Mouse (Mus musculus) myocyte (in vitro differentiated cells): ENCODE data around the gene Ddc. TPM values are rescaled to one million over a fixed set of nuclear protein-coding genes. Genes with fewer than 3 reads are reported as not detected.

ENCODE experiments used
- H3K27me3 ChIP-seq: one replicate; pipeline ENCODE4 v1.6.1; 2011; ENCODE audit not compliant: control insufficient read depth, insufficient read depth, insufficient read length
- H3K36me3 ChIP-seq: one replicate; pipeline ENCODE4 v1.6.1; 2011; ENCODE audit not compliant: control insufficient read depth, insufficient read depth
- H3K4me2 ChIP-seq: one replicate; pipeline ENCODE4 v1.6.1; 2011; ENCODE audit warnings: low read depth, control low read depth
- H3K4me3 ChIP-seq: one replicate; pipeline ENCODE4 v1.5.1; 2011; ENCODE audit warnings: mild to moderate bottlenecking, control low read depth, moderate library complexity
- H3K79me2 ChIP-seq: one replicate; pipeline ENCODE4 v1.6.1; 2011; ENCODE audit not compliant: control insufficient read depth, insufficient read depth
- H3ac ChIP-seq: one replicate; pipeline ENCODE4 v1.6.1; 2011; ENCODE audit not compliant: control insufficient read depth, insufficient read length
- CEBPB ChIP-seq: IDR thresholded peaks from 2 replicates; pipeline ENCODE4 v1.6.1; 2011; ENCODE audit warnings: mild to moderate bottlenecking, moderate library complexity; ENCODE audit not compliant: poor library complexity, insufficient read depth, severe bottlenecking
- E2F4 ChIP-seq: IDR thresholded peaks from one replicate; pipeline ENCODE4 v1.6.1; 2011; ENCODE audit warnings: mild to moderate bottlenecking, control low read depth, moderate library complexity; ENCODE audit not compliant: insufficient read depth
- MAX ChIP-seq: IDR thresholded peaks from one replicate; pipeline ENCODE4 v1.6.1; 2011; ENCODE audit warnings: low read depth, mild to moderate bottlenecking, control low read depth
- MYOD1 ChIP-seq, 3 experiments: IDR thresholded peaks; one replicate each; pipeline ENCODE4 v1.6.1; 2011; ENCODE audit warnings: control low read depth in 2 of 3, low read depth in 2 of 3, mild to moderate bottlenecking in 2 of 3, moderate library complexity in 1 of 3; ENCODE audit not compliant: insufficient read length in 2 of 3, control insufficient read depth in 1 of 3
- MYOG ChIP-seq, 3 experiments: IDR thresholded peaks; one replicate each; pipeline ENCODE4 v1.6.1; 2011; ENCODE audit warnings: control low read depth in 2 of 3, low read depth in 2 of 3, mild to moderate bottlenecking in 2 of 3; ENCODE audit not compliant: insufficient read length in 2 of 3, control insufficient read depth in 1 of 3, insufficient read depth in 1 of 3
- POLR2A ChIP-seq: IDR thresholded peaks from one replicate; pipeline ENCODE4 v1.6.1; 2011; ENCODE audit warnings: low read depth, mild to moderate bottlenecking, control low read depth, moderate library complexity; ENCODE audit not compliant: insufficient read length
- POLR2AphosphoS2 ChIP-seq: IDR thresholded peaks from one replicate; pipeline ENCODE4 v1.6.1; 2011; ENCODE audit warnings: low read depth, control low read depth; ENCODE audit not compliant: insufficient read length
- REST ChIP-seq: IDR thresholded peaks from one replicate; pipeline ENCODE4 v1.6.1; 2011; ENCODE audit warnings: mild to moderate bottlenecking, control low read depth, moderate library complexity; ENCODE audit not compliant: insufficient read depth, insufficient read length
- SRF ChIP-seq: IDR thresholded peaks from one replicate; pipeline ENCODE4 v1.6.1; 2011; ENCODE audit warnings: low read depth; ENCODE audit not compliant: control insufficient read depth, insufficient read length
- TCF12 ChIP-seq: IDR thresholded peaks from one replicate; pipeline ENCODE4 v1.6.1; 2011; ENCODE audit warnings: mild to moderate bottlenecking, control low read depth; ENCODE audit not compliant: poor library complexity, insufficient read depth, severe bottlenecking
- TCF3 ChIP-seq: IDR thresholded peaks from one replicate; pipeline ENCODE4 v1.6.1; 2011; ENCODE audit warnings: low read depth, control low read depth; ENCODE audit not compliant: insufficient read length
- USF1 ChIP-seq: IDR thresholded peaks from one replicate; pipeline ENCODE4 v1.6.1; 2011; ENCODE audit warnings: low read depth, mild to moderate bottlenecking, control low read depth, moderate library complexity
- polyA plus RNA-seq: library from polyadenylated mRNA; unstranded; fragments of >200 nt; fragmentation: generic; extraction: Trizol; gene quantifications from one replicate; pipeline ENCODE4 v1.2.1, GENCODE M21; 2012; ENCODE audit warnings: missing spikeins

The Ddc gene
- polyA plus RNA-seq, 1 experiment = 7.5 TPM

DNA sequence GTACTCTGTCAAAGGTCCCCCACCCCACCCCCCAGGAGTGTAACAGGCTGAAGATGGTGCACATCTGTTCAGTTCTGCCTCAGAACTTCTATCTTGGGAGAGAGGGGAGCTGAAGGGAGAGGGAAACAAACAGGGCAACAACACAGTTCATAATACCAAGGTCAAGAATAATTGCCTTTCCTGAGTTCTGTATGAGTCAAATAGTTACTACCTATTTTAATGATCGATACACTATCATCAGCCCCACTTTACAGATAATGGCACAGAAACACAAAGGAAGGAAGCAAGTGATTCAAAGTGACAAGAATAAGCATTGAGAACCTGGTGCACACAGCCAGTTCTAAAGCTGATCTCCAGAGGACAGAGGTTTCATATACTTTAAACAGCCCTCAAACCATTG is 40.6 kb upstream of the Ddc start:
- Histone ChIP-seq H3K27me3 (no peaks in the 10 kb centered on the region), H3K79me2 (no peaks in the 10 kb centered on the region), H3K4me3 (no peak overlapping the region), H3ac (no peak overlapping the region), H3K36me3 (no peaks in the 10 kb centered on the region), H3K4me2 (peak overlapping the region; percentile 30)
- TF ChIP-seq TCF3 (no peak), MAX (no peak), POLR2AphosphoS2 (no peak), MYOD1 (IDR thresholded peaks at IDR 0.05; ENCODE audit: control insufficient read depth in 1 of 3, insufficient read length in 2 of 3, low read depth in 2 of 3) (no peak), SRF (no peak), TCF12 (no peak), USF1 (no peak), POLR2A (no peak)

DNA sequence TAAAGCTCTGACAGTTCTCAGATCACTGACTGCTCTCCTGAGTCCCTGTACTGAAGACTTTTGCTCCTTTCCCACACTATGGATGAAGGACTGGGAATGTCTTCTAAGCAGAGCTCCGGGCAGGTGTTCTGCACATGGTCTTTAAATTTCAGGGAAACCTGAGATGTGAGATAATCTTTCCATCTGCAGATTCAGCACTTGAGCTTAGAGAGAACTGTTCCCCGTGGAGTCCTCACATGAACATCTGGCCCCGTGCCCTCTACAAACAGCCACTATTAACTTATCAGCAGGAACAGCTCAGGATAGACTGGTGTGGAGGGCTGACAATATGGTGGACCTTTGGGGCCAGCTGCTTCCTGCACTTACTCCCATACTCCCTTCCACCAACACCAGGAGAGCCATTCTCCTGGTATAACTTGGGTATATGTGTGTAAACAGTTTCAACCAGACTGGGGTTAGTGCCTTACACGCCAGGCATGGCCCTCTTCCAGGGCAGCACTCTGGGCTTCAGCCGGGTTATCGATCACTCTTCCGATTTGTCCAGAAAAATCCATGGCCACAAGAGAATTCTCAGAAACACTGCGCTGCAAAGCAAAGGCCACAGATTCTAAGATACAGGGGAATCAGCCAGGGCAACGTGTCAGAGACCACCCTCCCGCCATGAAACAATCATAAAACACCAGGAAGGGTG is 39.5 kb upstream of the Ddc start:
- no peaks in the 10 kb centered on the region for H3K36me3 ChIP-seq
- no peaks in the 10 kb centered on the region for H3K79me2 ChIP-seq

DNA sequence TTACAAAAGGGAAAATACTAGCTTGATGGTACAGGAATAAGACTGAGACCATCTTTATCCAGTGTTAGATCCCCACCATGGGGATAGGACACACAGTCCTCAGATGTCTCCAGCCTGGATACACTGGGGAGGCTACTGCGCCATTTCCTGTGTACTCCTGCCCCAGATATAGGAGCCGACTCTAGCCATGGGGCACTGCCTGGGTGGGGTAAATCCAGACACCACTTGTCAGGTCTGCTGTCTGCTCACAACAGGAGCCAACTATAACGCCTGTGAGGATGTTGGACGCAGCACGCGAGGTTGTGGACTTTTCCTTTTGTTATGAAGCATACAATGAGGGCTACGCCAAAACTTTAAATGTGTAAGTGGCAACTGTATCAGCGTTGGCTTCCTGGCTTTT is 36.9 kb upstream of the Ddc start:
- Histone ChIP-seq H3K36me3 (no peaks in the 10 kb centered on the region), H3K4me3 (no peak overlapping the region), H3K27me3 (no peaks in the 10 kb centered on the region), H3K79me2 (no peaks in the 10 kb centered on the region), H3K4me2 (peak overlapping the region; percentile 46), H3ac (no peak overlapping the region)
- TF ChIP-seq E2F4 (no peak), MAX (no peak), MYOG (IDR thresholded peaks at IDR 0.05; ENCODE audit: control insufficient read depth in 1 of 3, insufficient read depth in 1 of 3, insufficient read length in 2 of 3, low read depth in 2 of 3) (peak in 1 of 3 experiments; percentile 8), MYOD1 (IDR thresholded peaks at IDR 0.05; ENCODE audit: control insufficient read depth in 1 of 3, insufficient read length in 2 of 3, low read depth in 2 of 3) (peak in 1 of 3 experiments; percentile 29), USF1 (no peak), TCF3 (no peak), POLR2A (no peak), CEBPB (no peak), POLR2AphosphoS2 (no peak), REST (no peak), SRF (no peak)

More for the DNA sequence above, 39.5 kb upstream of the Ddc start:
- TF ChIP-seq USF1 (no peak), MAX (no peak), SRF (no peak), MYOG (IDR thresholded peaks at IDR 0.05; ENCODE audit: control insufficient read depth in 1 of 3, insufficient read depth in 1 of 3, insufficient read length in 2 of 3, low read depth in 2 of 3) (no peak), MYOD1 (IDR thresholded peaks at IDR 0.05; ENCODE audit: control insufficient read depth in 1 of 3, insufficient read length in 2 of 3, low read depth in 2 of 3) (no peak), POLR2AphosphoS2 (no peak), TCF3 (no peak)
- H3K4me3 ChIP-seq = no peak overlapping the region
- H3K4me2 ChIP-seq = no peak overlapping the region
- H3ac ChIP-seq = no peak overlapping the region
- no peaks in the 10 kb centered on the region for H3K27me3 ChIP-seq

DNA sequence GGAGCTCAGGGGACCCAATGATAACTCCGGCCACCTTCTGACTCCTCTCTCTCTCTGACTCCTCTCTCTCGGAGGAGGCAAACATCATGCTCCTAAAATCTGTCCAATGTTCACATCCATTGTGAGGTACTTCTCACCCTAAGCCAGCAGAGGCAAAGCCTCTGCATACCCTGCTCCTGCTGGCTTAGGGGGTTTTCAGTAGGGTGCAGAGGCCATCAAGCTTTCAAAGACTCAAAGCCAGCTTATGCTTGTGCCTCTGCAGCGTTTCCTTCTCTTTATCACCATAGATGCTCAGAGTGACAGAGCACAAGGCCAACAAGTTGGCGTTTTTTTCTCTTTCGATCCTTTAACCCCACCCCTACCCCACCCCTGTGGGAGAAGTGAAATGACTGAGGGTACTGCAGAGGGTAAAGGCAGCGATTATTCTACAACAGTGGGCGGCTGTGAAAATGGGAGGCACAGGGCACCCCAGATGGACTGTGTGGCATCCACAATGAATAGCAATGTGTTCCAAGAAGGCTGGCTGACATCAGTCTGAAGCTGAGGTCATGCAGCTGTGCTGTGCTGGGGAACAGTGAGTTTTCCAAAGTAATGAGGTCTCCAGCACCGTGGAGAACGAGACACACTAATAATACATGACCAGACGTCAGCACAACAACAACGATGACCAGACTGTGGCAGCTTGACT is 34.3 kb upstream of the Ddc start:
- H3K4me2 ChIP-seq = no peak overlapping the region
- H3K79me2 ChIP-seq = no peaks in the 10 kb centered on the region
- TF ChIP-seq CEBPB = no peak
- TF ChIP-seq MYOD1 (IDR thresholded peaks at IDR 0.05; ENCODE audit: control insufficient read depth in 1 of 3, insufficient read length in 2 of 3, low read depth in 2 of 3) = peak in 1 of 3 experiments; percentile 18
- no peaks in the 10 kb centered on the region for H3K36me3 ChIP-seq
- H3ac ChIP-seq = no peak overlapping the region
- H3K4me3 ChIP-seq = no peak overlapping the region
- no peaks in the 10 kb centered on the region for H3K27me3 ChIP-seq

DNA sequence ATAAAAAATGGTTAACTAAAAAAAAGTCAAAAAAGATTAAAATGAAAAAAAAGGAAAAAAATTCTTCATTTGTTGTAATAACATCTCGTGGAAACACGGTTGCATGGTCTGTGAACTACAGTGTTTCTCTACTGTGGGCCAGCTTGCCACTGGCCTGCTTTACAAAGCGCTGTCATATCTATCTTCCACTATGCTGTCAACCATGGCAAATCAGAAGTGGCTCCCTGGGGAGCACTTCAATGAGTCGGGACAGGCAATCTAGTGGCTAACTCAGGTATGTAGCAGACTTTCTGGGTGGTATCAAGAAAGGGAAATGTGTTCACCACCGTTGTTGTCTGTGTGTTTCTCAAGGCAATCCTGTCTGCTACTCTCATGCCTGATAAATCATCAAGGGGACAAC is 33.7 kb upstream of the Ddc start:
- no peaks in the 10 kb centered on the region for H3K27me3 ChIP-seq
- no peaks in the 10 kb centered on the region for H3K36me3 ChIP-seq

More for the DNA sequence above, 33.7 kb upstream of the Ddc start:
- Histone ChIP-seq H3K4me2 (no peak overlapping the region), H3ac (no peak overlapping the region), H3K79me2 (no peaks in the 10 kb centered on the region), H3K4me3 (no peak overlapping the region)
- TF ChIP-seq E2F4 (no peak), USF1 (no peak), TCF3 (no peak), POLR2A (no peak), MYOG (IDR thresholded peaks at IDR 0.05; ENCODE audit: control insufficient read depth in 1 of 3, insufficient read depth in 1 of 3, insufficient read length in 2 of 3, low read depth in 2 of 3) (no peak), SRF (no peak), REST (no peak), TCF12 (no peak), MAX (no peak), POLR2AphosphoS2 (no peak), CEBPB (no peak), MYOD1 (IDR thresholded peaks at IDR 0.05; ENCODE audit: control insufficient read depth in 1 of 3, insufficient read length in 2 of 3, low read depth in 2 of 3) (no peak)
